Mouse (Mus musculus): ENCODE data around the gene Rpe65.

Gene Rpe65

GRCm38 (mm10) chr3:159598875-159599274 is at the start of gene Rpe65:
TSS of gene Rpe65 (plus strand) at chr3:159599175.
- DNase-seq (ENCODE audit: low read depth, low spot score), result no peak

DNA sequence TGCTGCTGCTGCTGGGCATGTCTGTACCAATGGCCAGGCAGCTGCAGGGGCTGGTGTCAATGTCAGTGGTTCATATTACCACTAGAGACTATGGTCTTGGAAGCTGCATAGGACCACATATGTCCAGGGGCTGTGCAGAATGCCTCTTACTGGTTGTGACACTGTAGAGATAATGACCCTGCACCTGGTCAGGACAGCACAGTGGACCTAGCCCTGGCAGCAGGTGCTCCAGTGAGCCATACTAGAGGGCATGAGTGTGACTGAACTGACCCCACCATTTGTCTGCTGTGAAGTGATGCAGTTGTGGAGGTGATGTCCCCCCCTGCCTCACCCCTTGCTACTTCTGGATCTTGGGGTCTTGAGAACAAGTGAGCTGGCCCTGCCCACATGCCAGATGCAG is 48.8 kb upstream of the Rpe65 start:
- no peak for DNase-seq (ENCODE audit: low read depth, low spot score)

DNA sequence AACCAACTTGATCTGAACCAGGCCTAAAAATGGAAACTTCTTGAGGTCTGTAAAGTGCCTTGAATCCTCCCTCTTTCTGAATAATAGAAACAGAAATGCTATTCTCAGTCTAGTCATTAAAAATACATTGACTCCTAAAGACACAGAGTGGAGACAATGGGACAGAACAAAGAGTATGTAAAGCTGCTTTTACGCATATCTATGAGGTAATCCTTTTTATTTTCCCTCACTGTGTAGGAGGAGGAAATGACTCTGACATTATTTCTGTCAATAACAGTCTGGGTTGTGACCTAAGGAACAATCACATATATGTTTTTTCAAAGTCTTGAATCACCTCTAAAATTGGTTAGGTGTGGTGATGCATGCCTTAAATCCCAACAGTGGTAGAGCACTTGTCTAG is 16.0 kb downstream of the Rpe65 start:
- no peak for DNase-seq (ENCODE audit: low read depth, low spot score)

DNA sequence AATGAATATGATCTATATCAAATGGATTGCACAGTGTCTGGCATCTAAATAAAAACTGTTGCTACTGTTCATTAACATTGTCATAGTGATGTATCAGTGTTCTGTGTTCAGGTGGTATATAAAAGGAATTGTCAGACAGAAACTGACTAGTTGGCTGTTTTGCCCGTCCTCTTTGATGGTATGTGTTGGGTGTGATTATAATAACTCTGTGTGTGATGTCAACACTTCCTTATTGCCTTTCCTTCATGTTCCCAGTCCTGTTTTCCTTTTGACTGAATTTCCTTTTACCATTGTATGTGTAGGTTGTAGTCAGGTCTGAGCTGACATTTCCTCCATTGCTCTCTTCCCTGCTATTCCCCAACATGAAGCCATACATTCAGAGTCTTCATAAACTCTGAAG is 22.1 kb downstream of the Rpe65 start:
- no peak for DNase-seq (ENCODE audit: low read depth, low spot score)

GRCm38 (mm10) chr3:159624010-159624409 is 25.0 kb downstream of the Rpe65 start:
- DNase-seq (ENCODE audit: low read depth, low spot score), result no peak

- peak; percentile 62 for DNase-seq (ENCODE audit: low read depth, low spot score)
Observed at GRCm38 (mm10) chr3:159660741-159661140, 61.8 kb downstream of the Rpe65 start.

DNA sequence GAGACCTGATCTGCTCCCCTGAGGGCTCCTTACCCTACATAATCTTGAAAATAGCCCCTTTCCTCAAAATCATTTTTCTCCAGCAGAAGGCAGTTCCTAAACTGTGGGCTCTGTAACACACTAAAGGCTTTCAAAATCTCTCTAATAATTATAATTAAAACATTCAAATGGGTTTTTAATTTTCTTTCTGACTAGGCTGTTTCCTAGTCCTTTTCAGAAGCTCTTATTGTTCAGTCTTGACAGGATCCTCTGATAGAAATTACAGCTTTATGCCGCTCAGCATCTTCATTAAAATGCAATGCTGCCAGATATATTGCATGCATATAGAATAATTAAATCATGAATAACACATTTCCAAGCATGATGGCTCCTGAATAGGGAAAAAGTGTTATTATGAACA is 64.4 kb downstream of the Rpe65 start:
- DNase-seq (ENCODE audit: low read depth, low spot score), result no peak
